Comparison of ENCODE assay signal across 1 mouse cellular context in the genomic region with DNA sequence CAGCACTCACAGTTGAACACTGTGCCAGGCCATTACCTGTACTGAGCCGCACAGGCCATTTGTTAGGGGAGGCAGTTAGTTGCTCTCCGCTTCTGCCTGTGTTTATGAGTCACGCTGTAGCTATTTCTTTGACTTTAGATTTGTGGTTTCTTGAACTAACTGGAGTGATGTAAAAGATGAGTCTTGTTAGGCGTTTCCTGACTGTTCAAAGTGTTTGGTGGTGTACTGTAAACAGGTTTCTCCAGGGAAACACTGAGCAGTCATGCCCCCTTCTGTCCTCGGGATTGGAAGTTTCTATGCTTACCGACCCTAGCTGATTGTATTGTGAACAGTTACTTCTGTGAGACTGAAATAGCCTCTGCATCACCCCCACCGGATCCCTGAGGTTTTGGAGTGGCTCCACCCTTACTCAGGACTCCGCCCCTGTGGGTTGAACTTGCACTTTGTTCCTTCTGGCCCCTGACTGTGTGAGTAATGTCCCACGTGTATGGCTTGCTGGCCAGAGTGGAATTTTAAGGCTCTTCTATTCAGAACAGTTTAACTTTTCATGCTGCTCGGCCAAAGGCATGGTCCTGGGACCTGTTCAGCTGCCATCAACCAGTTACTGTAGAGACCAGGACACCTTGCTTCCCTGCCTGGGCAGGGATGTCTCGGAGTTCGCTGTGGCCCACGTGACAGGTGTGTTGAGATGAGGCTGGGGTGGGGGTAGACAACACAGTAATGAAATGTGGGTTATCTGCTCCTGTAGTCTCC.
TF ChIP-seq lines count a peak whose summit lies in the region.

No protein-coding gene starts in this region.

TF ChIP-seq in CH12.LX, 34 proteins besides CTCF, POLR2A, EP300 and RAD21:
- TF ChIP-seq NELFE (IDR thresholded peaks at IDR 0.05; ENCODE audit: low read depth, low read length) = 0 out of 2 replicates have a peak, but pooled peaks have one; percentile 51
- peak; percentile 95; the same call in 1 of the 2 replicates for TF ChIP-seq SIN3A (IDR thresholded peaks at IDR 0.05; ENCODE audit: low read length)
- peak; percentile 95 for TF ChIP-seq MAX (IDR thresholded peaks at IDR 0.05; ENCODE audit: low read length)
- TF ChIP-seq USF2 (conservative IDR thresholded peaks at IDR 0.05; ENCODE audit: low read depth, low read length) = peak; percentile 75
- TF ChIP-seq MAZ (IDR thresholded peaks at IDR 0.05; ENCODE audit: low read depth, low read length) = peak; percentile 84; the same call in 1 of the 2 replicates
- TF ChIP-seq IRF4 (IDR thresholded peaks at IDR 0.05; ENCODE audit: low read depth, low read length) = peak; percentile 37; the same call in 1 of the 2 replicates
- TF ChIP-seq UBTF (IDR thresholded peaks at IDR 0.05; ENCODE audit: low read depth, low read length) = no peak
- TF ChIP-seq ETS1 (conservative IDR thresholded peaks at IDR 0.05; ENCODE audit: low read depth, low read length) = peak; percentile 49
- TF ChIP-seq CHD1 (IDR thresholded peaks at IDR 0.05; ENCODE audit: low read depth, low read length) = 0 out of 2 replicates have a peak, but pooled peaks have one; percentile 32
- peak; percentile 95 for TF ChIP-seq MYC (IDR thresholded peaks at IDR 0.05; ENCODE audit: low read depth, low read length)
- TF ChIP-seq SMC3 (IDR thresholded peaks at IDR 0.05; ENCODE audit: low read depth, low read length) = no peak
- TF ChIP-seq RCOR1 (conservative IDR thresholded peaks at IDR 0.05; ENCODE audit: low read depth, low read length) = no peak
- no peak for TF ChIP-seq ZNF384 (IDR thresholded peaks at IDR 0.05; ENCODE audit: low read depth, low read length)
- 0 out of 2 replicates have a peak, but pooled peaks have one; percentile 22 for TF ChIP-seq JUN (IDR thresholded peaks at IDR 0.05; ENCODE audit: insufficient read depth, low read depth, low read length)
- TF ChIP-seq CHD2 (IDR thresholded peaks at IDR 0.05; ENCODE audit: low read length) = 0 out of 2 replicates have a peak, but pooled peaks have one; percentile 2
- no peak; the same call in none of the 2 replicates for TF ChIP-seq ZMIZ1 (IDR thresholded peaks at IDR 0.05; ENCODE audit: low read depth, low read length)
- no peak for TF ChIP-seq ELF1 (IDR thresholded peaks at IDR 0.05; ENCODE audit: low read depth, low read length)
- no peak for TF ChIP-seq MAFK (IDR thresholded peaks at IDR 0.05; ENCODE audit: insufficient replicate concordance, low read length)
- TF ChIP-seq KAT2A (IDR thresholded peaks at IDR 0.05; ENCODE audit: insufficient replicate concordance, low read length) = no peak
- TF ChIP-seq MXI1 (IDR thresholded peaks at IDR 0.05; ENCODE audit: low read depth, low read length) = peak; percentile 100
- peak; percentile 59; the same call in 1 of the 2 replicates for TF ChIP-seq TCF12 (IDR thresholded peaks at IDR 0.05; ENCODE audit: low read depth, low read length)
- TF ChIP-seq HCFC1 (IDR thresholded peaks at IDR 0.05; ENCODE audit: low read depth, low read length) = no peak
- no peak for TF ChIP-seq ZKSCAN1 (IDR thresholded peaks at IDR 0.05; ENCODE audit: borderline replicate concordance, low read depth, low read length)
- TF ChIP-seq JUND (conservative IDR thresholded peaks at IDR 0.05; ENCODE audit: low read depth, low read length) = peak; percentile 28; the same call in 1 of the 2 replicates
- no peak for TF ChIP-seq GABPA (IDR thresholded peaks at IDR 0.05; ENCODE audit: insufficient replicate concordance, low read depth, low read length)
- TF ChIP-seq BHLHE40 (IDR thresholded peaks at IDR 0.05; ENCODE audit: low read depth, low read length) = peak; percentile 81
- no peak for TF ChIP-seq ZC3H11A (IDR thresholded peaks at IDR 0.05; ENCODE audit: low read depth, low read length)
- TF ChIP-seq PAX5 (IDR thresholded peaks at IDR 0.05; ENCODE audit: low read length) = no peak
- TF ChIP-seq NRF1 (IDR thresholded peaks at IDR 0.05; ENCODE audit: low read depth, low read length) = no peak
- peak; percentile 83 for TF ChIP-seq USF1 (IDR thresholded peaks at IDR 0.05; ENCODE audit: low read depth, low read length)
- TF ChIP-seq MEF2A (IDR thresholded peaks at IDR 0.05; ENCODE audit: borderline replicate concordance, low read depth, low read length) = peak; percentile 97
- 0 out of 2 replicates have a peak, but pooled peaks have one; percentile 46 for TF ChIP-seq POLR2AphosphoS2 (IDR thresholded peaks at IDR 0.05; ENCODE audit: low read depth, low read length)
- TF ChIP-seq TBP (conservative IDR thresholded peaks at IDR 0.05; ENCODE audit: low read depth, low read length) = peak; percentile 89
- no peak for TF ChIP-seq E2F4 (IDR thresholded peaks at IDR 0.05; ENCODE audit: insufficient replicate concordance, low read depth, low read length)
